ENCODE assay signal across 25 mouse cellular contexts in genomic region chr14:48153865-48154511, GRCm38 (mm10).
"Had no signal": no experiment of that assay in that cellular context is flagged by ENCODE, and none has a peak within 500 bp of the region (broad histone marks: within the 10 kb centered on the region; RNA-seq: fewer than 3 reads in every experiment).

No protein-coding gene starts in this region.

- H3K27me3 ChIP-seq: hindbrain, embryonic 13.5 days; hindbrain, embryonic 15.5 days; limb, embryonic 12.5 days; liver, embryonic 13.5 days; liver, embryonic 15.5 days had no signal

- H3K9ac ChIP-seq: heart, embryonic 12.5 days; hindbrain, embryonic 13.5 days; hindbrain, embryonic 15.5 days; kidney, embryonic 15.5 days; limb, embryonic 12.5 days; liver, embryonic 13.5 days; liver, embryonic 15.5 days; liver, postnatal 0 days had no signal

- DNase-seq: gastrocnemius, postnatal 25 days; heart, postnatal 10 days; heart, postnatal 4 days; kidney, adult 11 months; kidney, adult 2 months; kidney, adult 9 months; kidney, postnatal 25 days; kidney, postnatal 4 days; liver; liver, embryonic 13.5 days; liver, postnatal 0 days had no signal

- H3K36me3 ChIP-seq: heart, embryonic 12.5 days; hindbrain, embryonic 10.5 days; hindbrain, embryonic 13.5 days; hindbrain, embryonic 15.5 days; kidney, embryonic 15.5 days; limb, embryonic 10.5 days; limb, embryonic 12.5 days; liver, embryonic 13.5 days; liver, embryonic 15.5 days had no signal

- H3K4me1 ChIP-seq: heart, embryonic 12.5 days; liver, embryonic 13.5 days; liver, embryonic 15.5 days had no signal

- H3K4me2 ChIP-seq: heart, embryonic 12.5 days; hindbrain, embryonic 13.5 days; hindbrain, embryonic 15.5 days; kidney, embryonic 15.5 days; limb, embryonic 12.5 days; liver, embryonic 11.5 days; liver, embryonic 13.5 days; liver, embryonic 15.5 days had no signal

- H3K9me3 ChIP-seq: heart, embryonic 12.5 days; hindbrain, embryonic 10.5 days; hindbrain, embryonic 13.5 days; hindbrain, embryonic 15.5 days; kidney, embryonic 15.5 days; limb, embryonic 10.5 days; limb, embryonic 12.5 days; liver, embryonic 13.5 days; liver, embryonic 15.5 days had no signal

- H3K4me3 ChIP-seq: heart, embryonic 12.5 days; hindbrain, embryonic 10.5 days; hindbrain, embryonic 13.5 days; hindbrain, embryonic 15.5 days; kidney, embryonic 15.5 days; layer of hippocampus, adult 2 months; left cerebral cortex, adult 2 months; limb, embryonic 10.5 days; limb, embryonic 12.5 days; liver, embryonic 13.5 days; liver, embryonic 15.5 days had no signal

- ATAC-seq: hindbrain, postnatal 0 days; intestine, embryonic 16.5 days; liver, postnatal 0 days had no signal

- H3K27ac ChIP-seq: hindbrain, embryonic 10.5 days; hindbrain, embryonic 13.5 days; hindbrain, embryonic 15.5 days; hindbrain, postnatal 0 days; kidney, embryonic 15.5 days; kidney, postnatal 0 days; layer of hippocampus, adult 2 months; left cerebral cortex, adult 2 months; limb, embryonic 10.5 days; limb, embryonic 12.5 days; liver, embryonic 13.5 days; liver, embryonic 15.5 days had no signal
